Mouse (Mus musculus) skeletal muscle tissue, adult 2 months (tissue): ENCODE data around the gene Klrb1.
A peak's percentile ranks its signal among the peaks of the same experiment; 100 is the strongest.
"Not testable (repeated sequence)": the region's sequence is repeated elsewhere in the genome, so short reads cannot be mapped to it uniquely, and the experiment has no call there.

Experiments
- DNase-seq: peaks from one replicate; pipeline ENCODE4 v3.0.0-alpha.2; 2012; ENCODE audit warnings: low read depth, low spot score

Gene Klrb1

GRCm38 (mm10) chr6:128722959-128723358, at the start of gene Klrb1:
Gene Klrb1, minus strand, starts transcription at chr6:128723059.
- no peak for DNase-seq

GRCm38 (mm10) chr6:128769481-128770253, 46.8 kb upstream of the Klrb1 start:
- no peak for DNase-seq

GRCm38 (mm10) chr6:128768047-128768446, 45.2 kb upstream of the Klrb1 start:
- DNase-seq: no peak

- DNase-seq: peak; percentile 29
These were observed 43.8 kb upstream of the Klrb1 start for GRCm38 (mm10) chr6:128766486-128767254.

DNA sequence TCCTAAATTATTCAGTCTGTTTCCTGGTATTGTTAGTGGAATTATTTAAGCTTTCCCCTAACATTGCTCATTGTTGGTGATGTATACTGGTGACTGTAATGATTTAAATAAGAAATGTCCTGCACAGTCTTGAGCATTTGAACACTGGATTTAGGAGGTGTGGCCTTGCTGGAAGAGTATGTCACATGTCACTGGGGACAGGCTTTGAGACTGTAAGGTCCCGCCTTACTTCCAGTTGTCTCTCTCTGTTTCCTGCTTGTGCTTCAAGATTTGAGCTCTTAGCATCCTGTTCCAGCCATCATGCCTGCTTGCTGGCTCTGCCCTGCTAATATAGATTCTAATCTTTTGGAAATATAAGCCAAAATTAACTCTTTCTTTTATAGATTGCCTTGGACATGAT, 42.4 kb upstream of the Klrb1 start:
- no peak for DNase-seq

DNA sequence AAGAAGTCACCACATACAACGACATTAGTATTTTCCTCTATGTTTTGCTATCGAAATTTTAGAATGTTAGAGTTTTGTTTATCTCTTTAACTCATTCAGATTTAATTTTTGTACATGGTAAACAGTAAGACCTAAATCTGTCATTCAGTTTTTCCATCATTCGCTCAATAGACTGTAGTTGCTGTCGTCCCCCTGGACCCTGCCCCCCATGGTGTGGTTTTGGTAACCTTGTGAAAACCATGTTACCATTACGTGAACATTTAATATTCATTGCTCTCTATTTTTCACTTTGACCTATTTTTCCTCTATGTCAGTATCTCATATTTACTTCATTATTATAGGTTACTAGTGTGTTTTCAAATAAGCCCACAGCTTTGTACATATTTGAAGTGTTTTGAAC, 41.7 kb upstream of the Klrb1 start:
- DNase-seq: no peak

DNA sequence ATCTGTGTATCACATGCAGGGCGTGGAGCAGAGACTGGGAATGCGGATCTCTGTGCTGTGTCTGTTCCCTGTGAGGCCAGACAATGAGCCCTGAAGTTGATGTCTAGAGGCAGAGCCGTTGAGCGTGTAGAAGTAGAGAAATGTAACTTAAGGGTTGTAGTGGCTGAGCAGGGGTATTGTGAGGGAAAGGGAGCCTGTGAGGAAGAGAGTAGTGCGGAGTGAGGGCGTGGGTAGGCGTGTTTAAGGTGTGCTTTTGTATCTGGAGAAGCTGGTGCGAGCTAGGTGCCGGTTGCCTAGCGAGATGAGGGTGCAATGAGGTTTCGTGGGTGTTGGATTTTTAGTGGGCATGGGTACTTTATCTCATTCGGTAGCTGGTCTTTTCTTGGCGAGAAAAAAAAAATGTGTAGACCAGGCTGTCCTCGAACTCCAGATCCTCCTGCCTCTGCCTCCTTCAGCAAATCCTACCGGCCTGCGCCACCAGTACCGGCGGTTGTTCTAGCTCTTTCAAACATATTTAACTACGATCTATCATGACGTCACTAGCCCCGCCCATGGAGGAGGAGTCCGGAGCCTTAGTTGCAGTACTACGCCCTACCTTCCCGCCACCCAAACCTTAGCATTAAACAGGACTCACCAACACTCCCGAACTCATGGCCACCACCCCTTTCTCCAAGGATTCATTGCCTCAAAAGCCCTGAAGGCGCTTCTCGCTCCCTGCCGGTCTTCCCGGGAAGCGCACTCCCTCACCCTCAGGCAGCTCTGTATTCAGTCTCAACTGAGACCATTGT, 41.1 kb upstream of the Klrb1 start:
- peak; percentile 98 for DNase-seq

GRCm38 (mm10) chr6:128762892-128763670, 40.2 kb upstream of the Klrb1 start:
- DNase-seq: not testable (repeated sequence)

DNA sequence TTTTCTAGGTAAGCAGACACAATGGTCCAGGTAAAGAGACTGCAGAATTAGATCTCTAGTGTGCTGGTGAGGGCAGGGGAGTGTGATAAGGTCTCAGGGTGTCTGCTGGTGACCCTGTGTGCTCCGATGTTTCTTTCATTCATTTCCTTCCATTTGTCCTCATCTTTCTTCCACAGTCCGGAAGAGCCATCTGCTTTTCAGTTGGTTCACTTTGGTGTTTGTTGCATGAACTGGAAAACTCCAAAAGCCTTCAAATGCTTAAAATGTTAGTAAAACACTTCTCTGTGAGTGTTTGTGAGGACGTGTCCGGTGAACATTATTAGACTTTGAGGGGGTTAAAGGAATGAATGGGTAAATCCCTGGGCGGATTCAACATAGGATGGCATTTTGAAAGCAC, 38.3 kb upstream of the Klrb1 start:
- DNase-seq: no peak

GRCm38 (mm10) chr6:128760416-128761143, 37.7 kb upstream of the Klrb1 start:
- peak; percentile 88 for DNase-seq

DNA sequence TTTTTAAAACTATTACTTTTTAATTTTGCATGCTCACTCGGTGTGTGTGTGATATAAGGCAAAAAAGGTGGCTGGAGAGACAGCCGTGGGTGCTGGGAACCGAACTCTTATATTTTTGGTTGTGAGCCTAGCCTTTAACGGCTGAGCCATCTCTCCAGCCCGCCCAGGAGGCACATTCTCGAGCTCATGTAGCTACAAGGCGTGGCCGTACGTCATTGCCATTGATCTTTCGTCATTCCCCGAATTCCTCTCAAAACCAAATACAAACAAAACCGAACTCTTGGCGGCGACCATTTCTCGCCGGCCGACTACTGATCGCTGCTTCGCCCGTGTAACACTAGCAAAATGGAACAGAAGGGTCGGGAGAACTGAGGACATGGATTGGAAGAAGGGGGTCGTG, 37.2 kb upstream of the Klrb1 start:
- DNase-seq: peak; percentile 85

GRCm38 (mm10) chr6:128759221-128759950, 36.5 kb upstream of the Klrb1 start:
- DNase-seq: no peak

GRCm38 (mm10) chr6:128755402-128755763, 32.5 kb upstream of the Klrb1 start:
- not testable (repeated sequence) for DNase-seq

- not testable (repeated sequence) for DNase-seq
These were observed 32.0 kb upstream of the Klrb1 start for GRCm38 (mm10) chr6:128754748-128755401.

DNA sequence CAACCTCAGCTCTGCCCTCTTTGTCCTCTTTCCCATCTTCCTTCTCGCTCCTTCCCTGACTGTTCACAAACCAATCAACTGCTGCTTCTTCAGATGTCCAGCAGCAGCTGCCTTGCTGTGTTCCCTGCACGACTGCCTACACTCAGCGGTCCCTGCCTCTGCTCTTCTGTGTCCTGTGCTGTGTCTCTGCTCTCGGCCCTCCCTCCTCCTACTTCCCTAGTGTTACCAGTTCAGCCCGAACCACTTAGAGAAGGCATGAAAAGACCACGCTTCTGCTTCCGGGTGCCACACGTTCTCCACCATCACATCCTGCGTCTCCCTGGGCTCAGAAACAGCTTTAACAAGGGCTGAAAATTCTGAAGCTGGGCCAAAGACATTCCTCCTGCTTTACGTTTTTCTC, 31.4 kb upstream of the Klrb1 start:
- DNase-seq: not testable (repeated sequence)

DNA sequence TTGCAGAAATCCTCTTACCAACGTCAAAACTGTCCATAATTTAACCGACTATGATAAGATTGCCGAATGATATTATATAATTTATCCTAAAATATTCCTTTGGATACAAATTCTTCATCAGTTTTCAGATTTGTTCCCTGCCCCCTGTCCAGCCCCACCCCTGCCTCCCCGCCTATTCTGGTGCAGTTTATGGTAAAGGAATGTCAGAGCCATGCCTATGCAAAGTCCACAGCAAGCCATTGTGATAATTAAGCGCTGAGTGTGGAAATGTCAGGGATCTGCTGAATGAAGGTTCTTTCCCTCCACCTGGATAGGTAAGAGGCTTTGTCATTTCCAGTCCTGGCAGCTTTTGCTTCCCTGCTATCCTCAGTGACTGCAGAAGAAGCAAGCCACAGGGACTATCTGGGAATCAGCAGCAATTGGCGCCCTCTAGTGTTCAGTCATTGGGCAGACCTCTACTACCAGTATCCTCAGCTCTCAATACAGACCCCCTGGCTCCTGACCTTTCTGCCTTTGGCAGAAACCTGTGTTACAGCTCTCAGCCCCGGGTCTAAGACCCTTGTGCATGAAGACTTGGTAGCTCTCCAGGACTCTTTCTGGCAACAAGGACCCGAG, 30.9 kb upstream of the Klrb1 start:
- DNase-seq: peak; percentile 18

GRCm38 (mm10) chr6:128747006-128747405, 24.1 kb upstream of the Klrb1 start:
- not testable (repeated sequence) for DNase-seq

DNA sequence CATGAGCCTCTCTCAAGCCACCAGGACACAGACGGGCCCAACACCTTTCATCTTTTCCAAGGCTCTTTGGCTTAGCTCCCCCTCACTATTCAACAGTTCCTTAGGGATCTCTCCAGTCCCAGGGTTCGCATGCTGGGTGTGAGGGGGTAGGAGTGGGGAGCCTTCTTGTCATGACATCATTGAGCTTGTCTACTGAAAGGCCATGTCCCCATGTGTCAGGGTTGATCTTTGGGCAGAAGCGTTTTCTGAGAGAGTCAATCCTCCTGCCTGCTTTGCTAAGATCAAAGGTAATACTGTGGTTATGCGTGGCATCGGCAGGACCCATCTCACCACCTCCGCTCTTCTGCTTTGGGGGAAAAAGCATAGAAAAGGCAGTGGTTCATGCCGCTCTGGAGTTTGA, 14.6 kb upstream of the Klrb1 start:
- no peak for DNase-seq

DNA sequence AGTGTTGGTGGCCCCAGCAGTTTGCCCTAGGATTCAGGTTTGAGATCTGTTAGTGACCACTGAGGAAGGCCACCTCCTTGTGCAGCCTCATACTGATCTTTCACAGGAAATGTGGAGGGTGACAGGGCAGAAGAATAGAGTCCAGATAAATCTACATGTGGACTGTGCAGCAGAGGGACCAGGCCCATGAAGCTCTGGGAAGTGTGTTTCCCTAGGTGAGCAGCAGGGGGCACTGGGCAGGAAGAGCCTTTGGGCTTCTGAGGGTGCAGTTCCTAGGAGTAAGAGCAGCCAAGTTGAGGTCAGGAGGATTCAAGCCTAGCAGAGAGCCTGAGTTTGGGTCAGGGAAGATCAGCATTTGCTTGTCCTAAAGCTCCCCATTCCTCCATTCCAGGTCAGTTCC, 13.2 kb upstream of the Klrb1 start:
- no peak for DNase-seq
